Mouse (Mus musculus) urinary bladder, postnatal 4 days (tissue): Measurements from ENCODE around the gene Ube3a.

Experiments
- DNase-seq, 2 experiments: peaks; one replicate each; pipeline ENCODE4 v3.0.0; 2021 to 2022; ENCODE audit warnings: low spot score in 2 of 2

Gene Ube3a

DNA sequence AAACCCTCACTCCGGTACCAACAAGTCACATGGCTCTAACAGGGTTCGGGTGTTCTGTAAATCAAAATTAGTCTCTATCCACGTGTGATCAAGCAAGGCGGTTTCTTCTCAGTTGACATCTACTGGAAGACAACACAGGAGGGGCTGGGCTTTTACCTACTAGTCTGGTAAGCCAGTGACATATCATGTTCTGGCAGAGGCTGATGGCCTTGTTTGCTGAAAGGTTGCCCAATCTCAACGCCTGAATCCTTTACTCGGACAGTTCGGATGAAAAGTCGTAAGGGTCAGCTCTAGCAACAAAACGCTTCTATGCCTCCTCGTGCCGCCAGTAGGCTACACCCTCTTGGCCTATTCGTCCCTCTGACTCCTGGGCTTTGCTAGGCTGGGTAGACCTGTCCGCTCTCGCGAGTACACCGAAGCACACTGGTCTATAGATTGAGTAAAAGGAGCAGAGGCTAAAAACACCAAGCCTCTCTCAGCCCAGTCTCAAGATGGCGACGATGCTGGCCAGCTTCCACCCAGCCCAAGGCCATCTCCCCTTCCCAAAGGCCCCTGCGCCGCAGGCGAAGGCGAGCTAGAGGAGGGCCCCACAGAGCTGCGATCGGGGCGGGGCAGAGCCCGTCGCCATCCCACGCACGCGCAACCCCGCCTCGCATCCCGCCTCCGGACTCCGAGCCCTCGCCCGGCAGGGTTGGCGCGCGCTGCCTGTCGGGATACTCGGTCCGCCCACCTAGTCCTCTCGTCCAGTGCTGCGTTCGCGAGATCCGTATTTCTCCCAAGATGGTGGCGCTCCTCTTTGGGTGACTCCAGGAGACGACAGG, at the start of gene Ube3a:
Gene Ube3a, plus strand, starts transcription at position 706 of the 821 bp plus-strand sequence.
- peak; percentile 98 to 99 for DNase-seq

GRCm38 (mm10) chr7:59192831-59193230, 35.7 kb upstream of the Ube3a start:
- no peak for DNase-seq

DNA sequence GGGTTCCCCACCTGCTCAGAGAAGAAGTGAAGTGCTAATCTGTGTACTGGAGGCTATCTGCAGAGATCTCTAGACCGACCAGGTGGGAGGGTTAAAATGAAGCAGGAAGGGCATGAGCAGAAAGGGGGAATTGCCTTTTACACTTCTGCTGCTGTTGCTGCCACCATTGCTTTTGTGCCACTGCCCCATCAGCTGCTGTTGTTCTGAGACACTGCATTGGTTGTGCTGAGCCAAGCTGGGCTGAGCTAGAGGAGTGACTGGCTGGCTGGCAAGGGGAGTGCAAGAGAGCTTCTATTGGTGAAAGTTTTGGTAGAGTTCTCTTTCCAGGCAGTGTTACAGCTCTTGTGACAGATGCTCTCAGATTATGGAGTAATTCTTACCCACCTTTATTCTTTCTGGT, 13.6 kb upstream of the Ube3a start:
- no peak for DNase-seq

GRCm38 (mm10) chr7:59221244-59221643, 7.3 kb upstream of the Ube3a start:
- DNase-seq, result no peak

- no peak for DNase-seq
Observed at GRCm38 (mm10) chr7:59228866-59229182, 274 bp downstream of the Ube3a start.

- DNase-seq, result peak; percentile 54 to 66
Observed at GRCm38 (mm10) chr7:59229183-59229911, 797 bp downstream of the Ube3a start.

- no peak for DNase-seq
Observed at GRCm38 (mm10) chr7:59230304-59230703, 1.8 kb downstream of the Ube3a start.

DNA sequence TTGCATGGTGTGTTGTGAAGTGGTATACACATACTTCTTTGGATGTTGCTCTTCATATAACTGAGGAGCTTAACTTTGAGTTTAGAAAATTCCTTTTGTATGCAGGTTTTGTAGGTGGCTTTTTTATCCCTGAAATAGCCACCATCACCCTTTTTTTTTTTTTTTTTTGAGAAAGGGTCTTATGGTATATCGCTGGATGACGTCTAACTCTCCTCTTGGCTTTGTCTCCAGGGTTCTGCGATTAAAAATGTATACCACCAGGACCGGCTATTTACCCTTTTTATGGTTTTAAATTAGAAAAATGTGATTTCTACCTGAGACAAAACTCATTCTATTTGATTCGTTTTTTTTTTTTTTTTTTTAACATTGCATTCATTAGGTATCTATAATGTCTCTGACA, 2.2 kb downstream of the Ube3a start:
- no peak for DNase-seq

DNA sequence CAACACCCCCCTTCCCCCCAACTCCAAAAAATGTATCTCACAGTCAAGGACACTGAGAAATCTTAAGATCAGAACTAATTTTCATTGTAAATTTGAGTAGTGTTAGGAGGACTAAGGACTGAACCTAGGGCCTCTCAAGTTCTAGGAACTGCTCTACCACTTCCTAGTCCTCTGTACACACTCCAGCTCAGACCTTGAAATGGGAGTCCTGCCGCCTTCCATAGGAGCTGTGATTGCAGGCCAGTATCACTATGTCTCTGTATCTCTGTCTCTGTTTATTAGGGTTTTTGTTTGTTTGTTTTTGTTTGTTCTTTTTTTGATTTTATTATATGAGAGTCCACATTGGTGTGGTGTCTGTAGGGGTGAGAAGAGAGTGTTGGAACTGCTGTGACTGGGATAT, 3.4 kb downstream of the Ube3a start:
- no peak for DNase-seq

DNA sequence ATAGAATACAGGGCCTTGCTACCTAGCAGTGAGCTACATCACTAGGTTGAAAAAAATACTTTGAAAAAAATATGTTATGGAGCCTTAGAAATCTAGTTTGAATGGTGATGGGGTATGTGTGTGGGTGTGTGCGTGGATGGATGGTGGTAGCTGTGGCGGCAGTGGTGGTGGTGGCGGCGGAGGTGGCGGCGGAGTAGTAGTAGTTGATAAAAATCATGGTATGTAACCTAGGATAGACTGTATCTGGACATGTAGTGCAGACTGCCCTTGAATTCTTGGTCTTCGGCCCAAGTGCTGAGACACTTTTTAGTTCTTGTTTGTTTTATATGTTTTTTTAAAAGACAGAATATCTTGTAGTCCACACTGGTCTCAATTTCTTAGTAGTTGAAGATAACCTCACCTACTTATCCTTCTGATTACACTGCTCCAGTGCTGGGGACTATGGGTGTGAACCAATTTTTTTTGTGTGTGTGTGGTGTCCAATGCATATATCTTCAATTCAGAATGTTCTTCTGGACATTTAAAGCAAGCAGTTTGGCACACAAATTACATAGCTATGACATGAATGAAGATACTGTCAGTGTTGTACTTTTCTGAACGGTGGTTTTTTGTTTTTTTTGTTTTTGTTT, 6.3 kb downstream of the Ube3a start:
- DNase-seq, result no peak

- DNase-seq, result no peak
Observed at GRCm38 (mm10) chr7:59243257-59243656, 14.7 kb downstream of the Ube3a start.

DNA sequence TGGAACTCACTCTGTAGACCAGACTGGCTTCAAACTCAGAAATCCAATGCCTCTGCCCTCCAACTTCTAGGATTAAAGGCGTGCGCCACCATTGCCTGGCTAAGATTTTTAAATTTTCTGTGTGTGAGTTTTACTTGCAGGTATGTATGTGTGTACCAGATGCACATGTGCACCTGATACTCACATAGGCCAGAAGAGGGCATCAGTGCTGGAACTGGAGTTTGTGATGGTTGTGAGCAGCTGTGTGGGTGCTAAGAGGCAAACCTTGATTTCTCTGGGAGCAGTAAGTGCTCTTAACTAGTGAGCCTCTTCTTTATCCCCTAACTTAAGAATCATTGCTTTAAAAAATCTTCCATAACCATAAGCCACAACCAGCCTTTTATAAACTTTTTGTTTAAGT, 17.0 kb downstream of the Ube3a start:
- DNase-seq, result no peak

- no peak for DNase-seq
Observed at GRCm38 (mm10) chr7:59253373-59253772, 24.8 kb downstream of the Ube3a start.

DNA sequence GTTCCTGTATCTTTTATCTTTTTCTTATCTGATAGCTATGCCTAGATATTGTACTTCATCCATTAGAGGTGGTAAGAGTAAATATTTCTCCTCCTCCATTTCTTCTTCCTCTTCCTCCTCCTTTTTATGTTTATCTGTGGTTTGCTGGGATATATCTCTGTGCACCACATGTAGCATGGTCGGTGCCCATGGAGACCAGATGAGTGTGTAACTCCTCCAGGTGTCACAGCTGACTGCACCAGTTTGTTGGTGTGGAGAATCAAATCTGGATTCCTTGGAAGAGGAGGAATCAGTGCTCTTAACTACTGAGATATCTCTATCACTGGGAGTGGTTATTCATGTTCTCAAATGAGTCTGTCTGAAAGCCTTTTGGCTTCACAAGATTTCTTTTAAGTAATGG, 37.0 kb downstream of the Ube3a start:
- DNase-seq, result no peak

GRCm38 (mm10) chr7:59271775-59272174, 43.2 kb downstream of the Ube3a start:
- no peak for DNase-seq

- no peak for DNase-seq
Observed at GRCm38 (mm10) chr7:59312576-59312975, 84.0 kb downstream of the Ube3a start.

DNA sequence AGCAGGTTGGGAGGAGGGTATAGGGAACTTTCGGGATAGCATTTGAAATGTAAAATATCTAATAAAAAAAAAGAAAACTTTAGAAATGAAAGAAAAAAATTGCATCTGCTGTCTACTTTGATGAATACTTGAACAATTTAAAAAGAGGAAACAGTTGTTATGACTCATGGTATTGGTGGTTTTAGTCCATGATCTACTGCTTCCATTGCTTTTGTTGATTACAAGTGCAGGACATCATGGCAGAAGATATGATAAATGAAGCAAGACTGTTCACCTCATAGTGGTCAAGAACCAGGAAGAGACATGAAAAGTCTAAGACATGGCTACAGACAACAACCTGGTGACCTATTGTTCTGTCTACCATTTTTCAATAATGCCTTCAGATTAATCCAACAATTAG, 94.2 kb downstream of the Ube3a start:
- no peak for DNase-seq
